Mouse (Mus musculus): Measurements from ENCODE around the gene Shmt1.
"Not testable (repeated sequence)": the region's sequence is repeated elsewhere in the genome, so short reads cannot be mapped to it uniquely, and the experiment has no call there.

Shmt1 gene

DNA sequence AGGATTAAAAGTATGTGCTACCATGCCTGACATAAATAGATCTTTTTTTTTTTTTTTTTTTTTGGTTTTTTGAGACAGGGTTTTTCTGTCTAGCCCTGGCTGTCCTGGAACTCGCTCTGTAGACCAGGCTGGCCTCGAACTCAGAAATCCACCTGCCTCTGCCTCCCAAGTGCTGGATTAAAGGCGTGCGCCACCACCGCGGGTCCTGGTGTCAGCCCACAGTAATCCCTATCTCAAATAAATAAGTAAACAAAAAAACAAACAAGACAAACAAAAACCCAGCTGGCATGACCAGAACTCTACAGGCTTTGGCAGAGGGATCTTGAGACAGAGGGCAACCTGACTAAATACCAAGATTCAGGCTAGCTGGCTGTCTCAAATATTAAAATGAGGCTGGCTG lies at the start of gene Shmt1:
TSS of gene Shmt1 (minus strand) at position 101 of the 400 bp plus-strand sequence.
- DNase-seq: not testable (repeated sequence)

DNA sequence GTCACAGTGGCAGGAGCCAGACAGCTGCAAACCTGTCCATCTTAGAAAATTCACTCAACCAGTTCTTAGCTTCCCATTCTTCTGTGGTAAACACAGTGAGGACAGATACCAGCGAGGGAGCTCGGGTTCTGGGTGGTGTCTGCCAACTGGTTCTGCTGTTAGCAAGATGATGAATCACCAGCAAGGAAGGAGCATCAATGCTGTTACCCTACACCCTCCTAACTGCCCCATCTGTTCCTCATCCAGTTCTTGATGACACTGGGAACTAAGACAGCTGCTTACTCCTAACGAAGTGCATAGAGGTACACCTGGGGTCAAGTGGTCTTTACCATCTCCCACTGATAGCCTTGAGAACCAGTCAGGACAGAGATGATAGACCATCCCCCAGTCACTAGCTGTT lies 45.1 kb upstream of the Shmt1 start:
- no peak for DNase-seq

DNA sequence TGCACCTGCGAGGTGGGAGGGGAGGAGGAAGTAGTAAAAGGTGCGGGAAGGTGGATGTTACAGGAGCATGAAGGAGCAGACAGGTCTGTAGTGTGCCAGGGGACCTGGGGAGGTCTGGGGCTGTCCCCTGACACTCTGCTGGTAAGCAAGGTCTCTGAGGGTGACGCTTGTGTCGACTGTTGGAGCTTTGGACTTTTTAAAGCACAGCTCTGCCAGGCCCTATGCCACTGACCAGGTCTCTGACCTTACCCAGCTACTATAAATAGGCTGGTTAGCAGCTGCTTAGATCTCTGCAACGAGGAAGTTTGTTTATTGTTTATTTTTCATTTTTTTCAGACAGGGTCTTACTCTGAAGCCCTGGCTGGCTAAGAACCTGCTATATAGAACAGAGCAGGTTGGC lies 33.9 kb upstream of the Shmt1 start:
- DNase-seq: no peak

DNA sequence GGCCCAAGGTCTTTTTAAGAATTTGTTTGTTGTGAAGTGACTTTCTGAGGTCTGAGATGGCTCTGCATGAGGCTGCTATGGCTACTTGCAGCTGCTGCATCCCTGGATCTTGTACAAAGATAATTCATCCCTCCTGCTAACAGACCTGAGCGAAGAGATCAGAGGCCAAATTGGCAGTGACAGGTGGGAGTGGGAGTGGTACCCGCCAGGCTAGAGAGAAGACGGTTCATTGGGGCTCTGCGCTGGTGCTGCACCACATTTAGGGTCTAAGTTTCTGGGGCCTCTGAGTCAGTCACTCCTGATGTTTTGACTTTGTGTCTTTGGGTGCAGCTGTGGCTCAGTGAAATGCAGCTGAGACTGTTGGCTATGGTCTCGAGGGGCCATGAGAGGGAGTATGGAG lies 31.9 kb upstream of the Shmt1 start:
- DNase-seq: no peak

DNA sequence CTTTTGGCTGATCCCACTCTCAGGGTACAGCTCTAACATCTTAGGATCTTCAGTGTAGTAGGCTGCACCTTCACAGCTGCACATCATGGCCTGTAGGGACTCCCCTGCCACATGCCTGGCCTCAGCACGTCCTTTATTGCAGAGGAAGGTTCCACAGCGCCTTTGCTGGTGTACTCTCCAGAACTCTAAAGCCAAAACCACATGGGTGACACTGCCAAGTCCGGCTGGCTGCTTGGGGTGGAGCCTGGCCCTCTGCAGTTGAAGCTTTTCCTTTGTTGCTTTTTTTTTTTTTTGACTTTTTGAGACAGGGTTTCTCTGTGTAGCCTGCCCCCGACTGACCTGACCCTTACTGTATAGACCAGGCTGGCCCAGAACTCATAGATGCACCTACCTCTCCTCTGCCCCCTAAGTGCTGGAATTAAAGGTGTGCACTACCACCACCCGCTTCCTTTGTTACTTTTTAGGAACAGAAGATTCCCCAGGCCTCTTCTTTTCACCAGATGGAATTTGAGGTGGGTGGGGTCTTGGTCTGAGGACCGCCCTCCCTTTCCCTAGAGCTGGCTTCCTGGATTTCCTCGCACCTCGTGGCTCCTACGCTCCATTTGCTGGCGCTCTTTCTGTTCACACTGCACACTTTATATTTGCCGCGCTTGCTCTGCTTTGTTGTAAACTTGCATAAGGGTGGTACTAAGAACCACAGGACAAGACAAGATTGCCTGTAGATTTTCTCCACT lies 30.1 kb upstream of the Shmt1 start:
- DNase-seq: peak; percentile 68

DNA sequence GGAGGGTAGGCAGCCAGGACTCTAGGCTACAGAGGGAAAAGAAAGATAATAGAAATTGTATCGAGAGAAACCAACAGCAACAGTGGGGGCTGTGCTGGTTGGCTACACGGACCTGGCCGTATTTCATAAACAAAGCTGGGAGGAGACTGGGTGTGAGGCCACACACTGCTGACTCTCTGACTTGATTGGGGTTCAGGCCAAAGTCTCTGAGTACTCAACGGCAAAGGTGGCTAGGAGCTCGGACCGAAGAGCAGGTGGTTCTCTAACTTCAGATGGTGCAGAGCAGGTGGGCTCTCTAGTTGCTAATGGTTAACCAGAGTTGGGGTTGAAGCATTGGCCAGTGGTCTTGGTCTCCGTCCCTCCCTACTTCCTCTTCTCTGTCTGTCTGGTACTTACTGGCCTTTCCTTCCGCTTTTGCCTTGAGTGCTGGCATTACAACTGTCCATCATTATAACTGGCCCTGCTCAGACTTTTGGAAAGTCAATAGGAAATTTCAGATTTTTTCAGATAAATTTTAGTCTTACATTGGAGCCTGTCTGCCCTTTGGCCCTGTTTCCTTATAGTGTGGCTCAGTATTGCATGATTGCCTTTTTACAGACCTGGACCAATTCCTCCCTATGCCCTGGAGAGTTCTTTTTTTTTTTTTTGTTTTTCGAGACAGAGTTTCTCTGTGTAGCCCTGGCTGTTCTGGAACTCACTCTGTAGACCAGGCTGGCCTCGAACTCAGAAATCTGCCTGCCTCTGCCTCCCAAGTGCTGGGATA lies 26.3 kb upstream of the Shmt1 start:
- no peak for DNase-seq

DNA sequence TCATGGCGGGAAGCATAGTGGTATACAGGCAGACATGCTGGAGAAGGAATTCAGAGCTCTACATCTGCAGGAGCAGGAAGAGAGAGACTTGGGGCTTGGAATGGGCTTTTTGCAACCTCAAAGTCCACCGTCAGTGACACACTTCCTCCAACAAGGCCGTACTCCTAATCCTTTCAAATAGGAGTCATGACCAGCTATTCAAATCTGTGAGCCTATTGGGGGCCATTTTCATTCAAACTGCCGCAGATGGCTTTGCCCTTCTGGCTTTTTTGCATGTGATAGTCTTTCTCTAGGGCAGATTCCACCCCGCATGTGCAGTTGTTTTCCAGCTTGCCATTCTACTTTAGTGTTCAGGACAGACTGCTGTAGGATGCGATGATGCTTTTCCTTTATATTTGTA lies 25.4 kb upstream of the Shmt1 start:
- DNase-seq: no peak

DNA sequence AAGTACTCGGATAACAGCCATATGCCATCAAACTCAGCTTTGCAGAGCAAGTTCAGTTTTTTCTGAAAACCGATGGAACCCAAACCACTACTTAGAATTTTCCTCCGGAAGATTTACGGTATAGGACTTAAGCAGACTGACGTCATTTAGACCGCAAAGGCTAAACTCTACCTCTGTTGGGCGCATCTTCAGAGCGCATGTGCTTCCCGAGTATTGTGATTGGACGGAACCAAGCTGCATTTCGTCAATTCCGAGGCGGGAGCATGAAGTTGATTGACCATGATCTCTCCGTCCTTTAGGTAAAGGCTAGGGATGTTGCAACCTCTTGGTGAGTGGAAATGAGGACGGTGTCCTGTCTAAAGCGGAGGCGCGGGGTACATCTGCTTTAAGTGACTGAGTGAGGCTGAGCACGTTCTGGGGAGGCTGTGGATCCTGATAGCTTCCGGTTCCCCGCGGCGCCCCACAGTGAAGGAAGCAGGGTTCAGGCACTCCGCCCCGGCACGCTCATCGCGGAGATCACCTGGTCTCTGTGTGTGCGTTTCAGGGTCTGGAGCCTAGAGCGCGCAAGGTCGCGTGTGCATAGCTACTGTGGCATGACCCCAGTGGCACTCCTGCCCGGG lies 19.0 kb upstream of the Shmt1 start, which contains the start of gene Dhrs7b:
TSS of gene Dhrs7b (plus strand) at position 199 of the 620 bp plus-strand sequence.
- DNase-seq: peak; percentile 92

DNA sequence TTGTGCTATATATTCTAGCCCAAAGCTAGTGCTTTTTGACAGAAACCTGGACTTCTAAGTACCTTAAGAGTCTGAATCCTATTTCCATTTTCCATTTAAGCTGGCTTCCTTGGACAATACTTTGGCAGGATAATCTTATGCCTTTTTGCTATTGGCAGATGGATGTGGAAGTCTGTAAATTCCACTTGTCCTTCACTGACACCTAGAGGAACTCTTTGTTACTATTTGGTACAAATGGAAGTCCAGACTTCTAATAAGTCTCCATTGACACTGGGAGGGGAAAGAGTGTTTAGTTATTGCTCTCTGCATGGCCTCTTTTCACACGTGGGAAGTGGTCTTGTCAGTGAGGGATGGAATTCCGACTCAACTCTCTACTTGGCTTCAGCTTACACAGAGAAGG lies 17.4 kb upstream of the Shmt1 start:
- peak; percentile 28 for DNase-seq

DNA sequence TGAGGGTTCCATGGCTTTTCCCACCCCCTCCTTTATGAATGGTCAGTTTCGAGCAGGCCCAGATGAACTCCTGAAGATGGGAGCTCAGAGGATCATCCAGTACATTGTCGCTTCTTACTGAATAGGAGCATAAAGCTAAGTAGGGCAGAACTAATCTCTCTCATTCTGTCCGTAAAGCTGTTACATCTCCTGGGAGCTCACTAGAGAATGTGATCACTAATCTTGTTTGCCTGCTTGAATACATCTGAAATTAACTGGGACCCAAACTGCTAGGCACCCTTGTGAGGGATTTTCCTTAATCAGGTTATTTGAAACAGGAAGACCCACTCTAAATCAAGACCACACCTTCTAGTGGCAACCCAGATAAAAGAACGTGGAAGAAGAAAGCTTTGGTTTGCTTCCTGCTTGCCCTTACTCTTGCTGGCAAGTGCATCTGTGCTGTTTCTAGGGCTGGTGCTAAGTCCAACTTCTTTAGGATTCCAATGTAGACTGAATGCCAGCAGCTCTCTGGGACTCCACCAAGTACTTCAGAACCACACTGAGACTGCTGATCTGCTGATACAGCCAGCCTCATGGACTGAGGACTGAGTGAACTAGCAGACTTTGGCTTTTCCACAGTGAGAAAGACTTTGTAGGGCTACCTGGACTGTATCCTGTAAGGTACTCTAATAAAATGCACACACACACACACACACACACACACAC lies 15.9 kb upstream of the Shmt1 start:
- DNase-seq: no peak

DNA sequence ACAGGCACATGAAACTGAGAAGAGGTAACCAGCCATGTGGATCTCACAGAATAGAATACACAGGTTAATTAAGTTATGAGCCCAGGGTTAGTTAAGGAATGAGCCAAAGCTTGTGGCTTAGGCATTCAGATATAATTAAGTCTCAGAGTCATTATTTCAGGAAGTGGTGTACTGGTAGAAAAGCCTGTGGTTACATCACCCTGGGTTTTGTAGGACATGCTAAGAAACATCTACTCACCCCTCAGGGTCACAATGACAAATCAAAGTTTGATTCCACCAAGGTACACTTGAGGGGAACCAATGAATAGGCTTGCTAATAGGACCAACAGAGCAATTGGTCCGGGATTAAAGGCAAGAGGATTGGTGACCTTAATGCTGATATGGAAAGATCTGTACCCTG lies 15.2 kb upstream of the Shmt1 start:
- DNase-seq: no peak

DNA sequence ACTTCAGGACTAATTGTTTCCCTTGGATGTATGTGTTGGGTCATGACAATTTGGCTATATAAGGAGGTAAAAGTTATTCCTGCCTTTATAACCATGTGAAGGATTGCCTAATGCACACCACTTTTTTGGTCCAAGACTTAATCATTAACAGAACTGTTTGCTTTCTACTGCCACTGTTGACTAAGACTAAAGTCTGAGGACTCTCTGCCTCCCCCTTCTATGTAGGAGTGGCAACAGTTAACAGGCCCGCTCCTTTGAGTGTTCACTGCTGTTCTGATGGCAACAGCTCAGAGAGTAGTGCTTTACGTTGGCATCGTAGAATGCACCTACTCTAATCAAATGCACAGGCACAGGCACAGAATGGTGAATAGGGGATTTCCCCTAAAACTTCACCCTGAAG lies 13.7 kb upstream of the Shmt1 start:
- peak; percentile 39 for DNase-seq

DNA sequence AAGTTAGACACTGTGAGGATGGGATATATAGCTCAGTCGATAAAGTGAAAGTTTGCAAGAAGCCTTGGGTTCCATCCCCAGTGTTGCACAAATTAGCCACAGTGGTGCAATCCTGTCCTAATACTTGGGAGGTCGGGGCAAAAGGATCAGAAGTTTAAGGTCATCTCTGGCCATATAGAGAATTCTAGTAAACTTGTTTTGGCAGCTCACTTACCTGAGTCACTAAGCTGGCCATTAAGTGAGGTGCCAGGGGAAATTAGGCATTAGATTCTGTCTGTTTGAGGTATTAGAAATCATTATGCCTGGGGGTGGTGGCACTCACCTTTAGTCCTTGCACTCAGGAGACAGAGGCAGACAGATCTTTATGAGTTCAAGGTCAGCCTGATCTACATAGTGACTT lies 12.3 kb upstream of the Shmt1 start:
- DNase-seq: no peak

DNA sequence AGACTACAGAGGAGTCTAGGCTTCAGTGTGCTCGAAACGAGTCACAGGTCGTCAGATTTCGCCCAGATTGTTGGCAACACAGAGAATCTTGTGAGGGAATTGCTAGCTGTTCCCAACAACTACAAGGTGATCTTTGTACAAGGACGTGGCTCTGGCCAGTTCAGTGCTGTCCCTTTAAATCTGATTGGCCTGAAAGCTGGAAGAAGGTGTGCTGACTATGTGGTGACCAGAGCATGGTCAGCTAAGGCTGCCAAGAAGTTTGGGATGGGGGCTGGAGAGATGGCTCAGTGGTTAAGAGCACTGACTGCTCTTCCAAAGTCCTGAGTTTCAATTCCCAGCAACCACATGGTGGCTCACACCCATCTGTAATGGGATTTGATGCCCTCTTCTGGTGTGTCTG lies 4.9 kb upstream of the Shmt1 start:
- no peak for DNase-seq

DNA sequence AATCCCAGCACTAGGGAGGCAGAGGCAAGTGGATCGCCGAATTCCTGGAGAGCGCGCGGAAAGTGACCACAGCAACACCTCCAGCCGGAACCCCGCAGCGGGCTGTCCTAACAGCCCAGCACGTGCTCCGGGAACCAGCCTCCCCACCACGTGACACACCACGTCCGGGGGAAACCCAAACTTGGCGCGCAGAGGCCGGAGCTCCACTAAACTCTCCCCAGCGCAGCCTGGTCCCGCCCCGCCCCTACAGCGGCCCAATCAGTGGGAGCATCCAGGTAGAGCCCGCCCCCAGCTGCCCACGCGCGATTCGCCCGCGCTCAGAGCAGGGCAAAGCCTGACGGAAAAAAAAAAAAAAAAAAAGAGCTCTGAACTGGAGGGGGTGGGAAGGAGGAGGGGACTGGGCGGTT lies 461 bp downstream of the Shmt1 start:
- peak; percentile 97 for DNase-seq

DNA sequence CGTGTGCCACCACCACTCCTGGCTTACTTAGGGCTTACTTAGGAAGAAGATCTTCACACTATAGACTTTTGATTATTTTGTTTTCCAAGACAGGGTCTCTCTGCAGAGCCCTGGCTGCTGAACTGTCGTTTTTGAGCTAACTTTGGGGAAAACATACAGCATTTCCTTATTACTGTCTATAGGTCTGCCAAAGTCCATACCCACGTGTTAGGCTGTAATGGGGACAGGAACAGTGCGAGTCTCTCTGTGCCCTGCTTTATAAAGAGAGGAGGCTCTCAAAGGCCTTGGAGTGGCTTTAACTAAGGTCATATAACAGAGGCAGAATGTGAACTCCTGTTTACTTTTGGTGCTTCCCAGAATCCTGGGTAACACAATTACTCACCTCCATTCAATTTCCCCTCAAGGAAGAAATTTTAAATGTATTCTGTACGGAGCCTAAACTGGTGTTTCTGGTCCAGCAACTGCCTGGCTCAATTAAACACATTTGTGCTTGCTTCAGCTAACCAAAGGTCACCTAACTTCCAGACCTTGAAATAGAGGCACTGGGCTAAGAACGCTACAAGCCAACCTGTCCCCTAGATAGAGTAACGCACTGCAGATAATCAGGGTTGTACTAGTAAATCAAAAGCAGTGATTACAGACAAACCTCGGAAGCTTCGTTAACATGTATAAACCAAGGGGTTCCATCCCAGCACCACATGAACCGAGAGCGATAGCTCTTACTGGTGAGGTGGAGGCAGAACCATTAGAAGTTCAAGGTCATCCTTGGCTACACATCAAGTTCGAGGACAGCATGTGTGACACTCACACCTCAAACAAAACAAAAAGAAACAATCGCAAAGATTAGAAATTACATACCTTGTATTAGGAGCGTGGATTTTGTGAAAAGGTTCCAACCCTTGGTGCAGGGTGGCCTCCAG lies 1.2 kb downstream of the Shmt1 start:
- no peak for DNase-seq

DNA sequence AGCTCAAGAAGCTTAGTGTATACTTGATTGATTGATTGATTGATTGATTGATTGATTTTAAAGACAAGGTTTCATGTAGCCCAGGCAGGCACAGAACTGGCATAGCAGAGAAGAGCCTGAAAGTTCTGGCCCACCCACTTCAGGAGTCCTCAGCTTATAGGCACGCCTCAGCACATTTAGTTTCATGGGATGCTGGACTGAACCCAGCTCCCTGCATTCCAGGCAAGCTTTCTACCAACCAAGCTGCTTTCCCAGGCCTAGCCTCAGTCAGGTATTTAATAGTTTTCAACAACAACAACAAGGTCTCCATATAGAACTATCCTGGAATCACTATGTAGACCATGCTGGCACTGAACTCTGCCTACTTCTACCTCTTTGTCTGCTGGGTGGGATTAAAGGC lies 2.0 kb downstream of the Shmt1 start:
- DNase-seq: no peak

DNA sequence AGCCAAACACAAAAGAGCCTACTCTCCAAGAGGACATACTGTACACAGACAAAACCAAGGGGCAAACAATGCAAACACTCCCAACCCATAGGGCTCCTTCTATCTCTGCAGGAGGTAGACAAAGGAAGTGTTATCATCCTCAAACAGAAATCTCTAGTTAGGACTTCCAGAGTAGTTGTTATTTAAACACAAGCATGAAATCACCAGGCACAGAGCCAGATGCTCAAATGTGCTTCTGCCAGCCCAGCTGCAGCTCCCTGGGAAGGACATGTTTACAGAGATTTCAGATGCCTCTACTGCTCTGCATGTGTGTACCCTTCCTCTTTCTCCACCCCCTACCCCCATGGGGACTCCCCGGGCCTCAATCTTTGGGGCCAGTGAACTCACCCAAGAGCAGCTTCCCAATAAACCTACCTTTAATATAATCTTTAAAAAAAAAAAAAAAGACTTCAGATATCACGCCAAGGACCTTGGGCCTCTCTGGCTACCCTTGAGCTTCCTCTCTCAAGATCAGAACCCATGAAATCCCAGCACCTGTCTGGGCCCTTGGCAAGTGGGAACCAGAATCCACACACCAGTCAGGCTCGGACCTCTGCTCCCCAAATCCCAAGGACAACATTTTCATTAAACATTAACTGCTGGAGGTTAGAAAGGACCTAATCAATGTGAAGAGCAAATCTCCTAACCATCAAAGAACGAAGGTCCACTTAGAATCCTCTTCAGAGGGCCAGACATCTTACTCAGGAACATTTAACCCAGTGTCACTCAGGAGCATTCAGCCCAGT lies 3.0 kb downstream of the Shmt1 start:
- peak; percentile 80 for DNase-seq

DNA sequence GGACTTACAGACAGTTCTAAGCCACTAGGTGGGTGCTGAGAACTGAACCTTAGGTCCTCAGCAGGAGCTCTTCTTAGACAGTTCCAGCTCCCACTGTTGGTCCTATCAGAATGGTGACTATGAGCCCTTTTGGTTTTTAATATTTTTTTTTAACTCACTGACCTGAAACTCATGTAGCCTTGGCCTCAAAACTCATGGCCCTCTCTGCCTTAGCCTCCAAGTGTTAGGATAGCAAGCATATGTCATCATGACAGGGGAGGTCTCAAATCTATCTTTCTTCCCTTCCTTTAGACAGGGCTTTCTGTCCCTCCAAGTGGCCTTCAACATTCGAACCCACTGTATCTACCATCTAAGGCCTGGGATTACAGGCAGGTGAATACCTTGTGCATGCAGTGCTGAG lies 10.6 kb downstream of the Shmt1 start:
- no peak for DNase-seq

DNA sequence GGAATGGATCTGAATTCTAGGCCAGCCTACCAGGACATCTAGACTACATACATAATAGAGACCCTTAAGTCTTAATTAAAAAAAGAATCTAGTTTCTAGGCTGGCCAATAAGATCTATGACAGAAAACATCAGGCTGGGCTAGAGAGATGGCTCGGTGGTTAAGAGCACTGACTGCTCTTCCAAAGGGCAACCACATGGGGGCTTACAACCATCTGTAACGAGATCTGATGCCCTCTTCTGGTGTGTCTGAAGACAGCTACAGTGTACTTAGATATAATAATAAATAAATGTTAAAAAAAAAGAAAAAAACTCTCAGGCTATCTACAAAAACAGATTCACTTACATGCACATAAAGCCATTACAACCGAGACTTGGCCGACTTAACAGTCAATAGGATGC lies 11.5 kb downstream of the Shmt1 start:
- DNase-seq: no peak

DNA sequence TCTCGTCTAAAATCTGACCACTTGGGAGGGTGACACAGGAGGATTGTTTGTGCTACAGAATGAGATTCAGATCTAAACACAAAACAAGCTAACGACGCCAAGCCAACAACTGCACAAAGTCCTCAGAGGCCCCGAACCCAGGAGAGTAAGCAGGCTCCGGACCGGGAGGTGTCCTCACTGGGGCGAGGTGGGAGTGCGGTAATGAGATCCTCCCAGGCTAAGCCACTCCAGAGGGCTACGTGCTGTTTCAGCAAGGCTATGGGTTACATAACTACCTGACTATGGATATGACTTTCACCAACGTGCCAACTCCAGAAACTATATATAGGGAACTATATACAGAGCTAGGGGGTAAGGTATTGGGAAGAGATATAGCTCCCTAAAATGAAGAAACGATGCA lies 15.2 kb downstream of the Shmt1 start:
- DNase-seq: no peak

Data from lung, postnatal 10 days (tissue).